Mouse (Mus musculus): ENCODE data around the gene Diras2.

DNA sequence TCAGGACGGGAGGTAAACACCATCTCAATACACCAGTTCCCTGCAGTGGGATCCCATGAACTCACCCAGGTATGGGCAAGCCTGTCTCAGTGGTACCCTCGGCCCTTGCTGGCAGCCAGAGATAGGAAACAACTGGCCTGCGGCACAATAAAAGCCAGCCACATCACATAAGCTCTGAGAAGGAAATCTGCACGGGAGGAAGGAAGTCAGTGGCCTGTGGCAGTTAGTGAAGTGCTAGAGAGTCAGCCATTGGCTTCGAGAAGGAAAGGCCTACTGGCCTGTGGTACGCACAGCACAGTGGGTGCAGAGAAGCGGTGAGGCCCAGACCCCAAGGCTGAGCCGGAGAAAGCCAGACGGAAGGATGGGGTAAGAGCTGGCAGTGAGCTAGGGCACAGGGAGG, 20.2 kb upstream of the Diras2 start:
- no peak for TF ChIP-seq CTCF (IDR thresholded peaks at IDR 0.05; ENCODE audit: insufficient read depth, low read length)
- TF ChIP-seq POLR2A (IDR thresholded peaks at IDR 0.05; ENCODE audit: borderline replicate concordance, extremely low read depth, low read depth, low read length): no peak

All from lung, adult 2 months (tissue).